Mouse (Mus musculus) stomach, postnatal 0 days (tissue): ENCODE results near the gene Zfp791. TPM values are rescaled to one million over a fixed set of nuclear protein-coding genes. Genes with fewer than 3 reads are reported as not detected.
A peak's percentile ranks its signal among the peaks of the same experiment; 100 is the strongest.

Experiments
- ATAC-seq: fragments of 200-750 bp; cut with Nextera tagmentation; 2 replicates; pipeline ENCODE4 v1.8.0; 2017; ENCODE audit not compliant: low FRiP score, low TSS enrichment
- DNase-seq: peaks from one replicate; pipeline ENCODE4 v3.0.0-alpha.2; 2016; ENCODE audit warnings: low spot score
- H3K27ac ChIP-seq: fragments of 300-500 bp; sonication (generic); replicated peaks from 2 replicates; pipeline ENCODE4 v1.5.1; 2014; ENCODE audit warnings: mild to moderate bottlenecking, control low read depth
- H3K27me3 ChIP-seq: fragments of 300-500 bp; sonication (generic); 2 replicates; pipeline ENCODE4 v1.6.1; 2014; ENCODE audit warnings: low read length; ENCODE audit not compliant: control insufficient read depth, insufficient read depth
- H3K36me3 ChIP-seq: fragments of 300-500 bp; sonication (generic); 2 replicates; pipeline ENCODE4 v1.6.1; 2014; ENCODE audit warnings: low read length, mixed read lengths; ENCODE audit not compliant: control insufficient read depth, insufficient read depth
- H3K4me1 ChIP-seq: fragments of 300-500 bp; sonication (generic); replicated peaks from 2 replicates; pipeline ENCODE4 v1.6.1; 2014; ENCODE audit warnings: antibody characterized with exemption; ENCODE audit not compliant: control insufficient read depth, insufficient read depth
- H3K4me2 ChIP-seq: fragments of 300-500 bp; sonication (generic); replicated peaks from 2 replicates; pipeline ENCODE4 v1.6.1; 2014; ENCODE audit warnings: low read depth, mild to moderate bottlenecking, control low read depth, moderate library complexity
- H3K4me3 ChIP-seq: fragments of 300-500 bp; sonication (generic); 2 replicates; pipeline ENCODE4 v1.5.1; 2014; ENCODE audit warnings: low read depth, low read length, control low read depth
- H3K9ac ChIP-seq: fragments of 300-500 bp; sonication (generic); 2 replicates; pipeline ENCODE4 v1.6.1; 2014; ENCODE audit warnings: mild to moderate bottlenecking, low read length, control low read depth, mixed read lengths
- H3K9me3 ChIP-seq: fragments of 300-500 bp; sonication (generic); 2 replicates; pipeline ENCODE4 v1.6.1; 2016; ENCODE audit warnings: low read length; ENCODE audit not compliant: control insufficient read depth
- CTCF ChIP-seq: IDR thresholded peaks from 2 replicates; pipeline ENCODE4 v1.5.1; 2016; ENCODE audit warnings: antibody characterized with exemption, low read depth, mild to moderate bottlenecking, moderate library complexity
- EP300 ChIP-seq: optimal IDR thresholded peaks from 2 replicates; pipeline ENCODE3; 2016; ENCODE audit warnings: antibody characterized with exemption
- WGBS: fragments of 180-500 bp; shearing (Covaris S2); extraction: QIAGEN DNeasy Blood & Tissue Kit; methylation state at CpG from one replicate; pipeline ENCODE4 v1.1.7; 2014; 5-methylcytosine and 5-hydroxymethylcytosine counted together
- polyA plus RNA-seq: library from polyadenylated mRNA; unstranded; fragments of >200 nt; fragmentation: Nextera tagmentation; extraction: Ambion mirVana; gene quantifications from 2 replicates; pipeline ENCODE4 v1.2.1, GENCODE M21; 2015

Gene Zfp791
- polyA plus RNA-seq, 1 experiment from 2014 or later: 1.5 TPM

DNA sequence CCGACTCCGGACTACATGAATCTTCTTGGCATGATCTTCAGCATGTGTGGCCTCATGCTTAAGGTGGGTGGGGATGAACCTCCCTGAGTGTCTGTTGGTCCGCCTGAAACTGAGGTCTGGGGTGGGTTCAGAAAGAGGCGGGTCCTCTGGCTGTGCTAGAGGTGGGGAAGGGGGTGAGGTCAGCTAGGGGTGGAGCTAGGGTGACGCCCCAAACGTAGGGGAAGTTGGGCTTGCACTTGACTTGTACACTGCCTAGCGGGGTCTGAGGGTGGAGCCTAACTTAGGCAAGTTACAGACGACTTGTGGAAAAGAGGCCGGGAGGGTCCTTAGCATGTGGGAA is 41.7 kb downstream of the Zfp791 start, which contains the start of gene Wdr83:
Wdr83 (minus strand) TSS at position 91 of the 340 bp plus-strand sequence.
- peak within 1 kb of the TSS; percentile 76 for H3K9ac ChIP-seq
- peaks cover 2% of the 10 kb centered on the region; the same call in 1 of the 2 replicates for H3K36me3 ChIP-seq
- DNase-seq: peak; percentile 61
- ATAC-seq: peak; percentile 34
- H3K4me2 ChIP-seq: peak within 1 kb of the TSS; percentile 86
- no peaks in the 10 kb centered on the region for H3K27me3 ChIP-seq
- 0% methylated on average over 9 of the region's 9 CpGs for WGBS
- peak within 1 kb of the TSS; percentile 85 for H3K4me3 ChIP-seq
- no peaks in the 10 kb centered on the region for H3K9me3 ChIP-seq
- H3K27ac ChIP-seq: peak within 1 kb of the TSS; percentile 78
- peaks cover 5% of the 10 kb centered on the region; the same call in 1 of the 2 replicates for H3K4me1 ChIP-seq
- TF ChIP-seq CTCF: no peak
- no peak for TF ChIP-seq EP300

DNA sequence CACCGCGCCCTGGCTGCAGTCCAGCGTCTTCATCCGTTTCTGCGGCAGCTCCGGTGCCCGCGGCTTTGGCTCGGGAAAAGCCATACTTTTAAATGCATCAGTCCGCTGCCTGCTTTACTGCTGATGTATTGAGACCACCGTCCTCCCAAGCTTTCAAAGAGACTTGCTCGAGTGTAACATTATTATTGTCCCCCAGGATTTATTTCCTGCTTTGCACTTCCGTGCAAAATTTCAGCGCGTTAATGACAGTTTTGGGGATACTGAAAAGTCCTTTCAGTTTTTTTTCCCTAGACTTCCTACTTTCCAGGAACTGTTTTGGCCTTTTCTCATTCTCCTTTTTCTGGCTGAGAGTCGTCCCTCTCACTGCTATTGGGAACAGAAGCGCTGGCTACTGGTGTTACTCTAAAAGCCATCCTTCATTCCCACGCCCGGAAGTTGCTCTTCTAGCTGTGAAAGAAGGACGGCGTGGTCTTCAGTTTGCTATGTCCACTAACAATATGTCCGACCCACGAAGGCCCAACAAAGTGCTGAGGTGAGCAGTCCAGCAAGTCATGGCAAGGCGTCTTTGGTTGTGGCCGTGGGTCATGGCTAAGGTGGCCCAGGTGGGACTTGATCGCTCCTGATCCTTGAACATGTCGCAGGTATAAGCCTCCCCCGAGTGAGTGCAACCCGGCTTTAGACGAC is 42.2 kb downstream of the Zfp791 start, which contains the start of gene Wdr83os:
Wdr83os (plus strand) TSS at position 209 of the 684 bp plus-strand sequence.
- Histone ChIP-seq H3K4me1 (peaks cover 5% of the 10 kb centered on the region; the same call in 1 of the 2 replicates), H3K27me3 (no peaks in the 10 kb centered on the region), H3K4me2 (peak within 1 kb of the TSS; percentile 86), H3K9ac (peak within 1 kb of the TSS; percentile 76), H3K36me3 (peaks cover 4% of the 10 kb centered on the region; the same call in 1 of the 2 replicates), H3K4me3 (peak within 1 kb of the TSS; percentile 85), H3K27ac (peak within 1 kb of the TSS; percentile 78), H3K9me3 (no peaks in the 10 kb centered on the region)
- peak; percentile 11 for ATAC-seq
- no peak for TF ChIP-seq EP300
- no peak for TF ChIP-seq CTCF
- DNase-seq: peak; percentile 60
- whole genome bisulfite sequencing: under 1% methylated on average over 30 of the region's 30 CpGs

DNA sequence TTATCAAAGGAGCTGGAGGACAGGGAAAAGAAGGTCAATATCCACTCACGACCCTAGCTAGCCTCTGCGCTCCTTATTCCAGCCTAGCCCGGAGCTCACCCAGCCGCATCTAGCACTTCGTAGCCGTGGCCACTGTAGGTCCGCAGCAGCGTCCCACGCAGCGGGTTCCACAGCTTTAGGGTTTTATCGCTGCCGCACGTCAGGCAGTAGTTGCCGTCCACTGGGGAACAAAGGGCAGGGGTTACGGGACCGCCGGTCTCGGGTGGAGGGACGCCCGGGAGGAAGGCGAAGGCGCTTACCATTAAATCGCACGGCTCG is 42.7 kb downstream of the Zfp791 start:
- no peak for TF ChIP-seq EP300
- no peak for TF ChIP-seq CTCF
- peak overlapping the region; percentile 85 for H3K4me3 ChIP-seq
- H3K4me1 ChIP-seq: peaks cover 5% of the 10 kb centered on the region; the same call in 1 of the 2 replicates
- ATAC-seq: no peak
- peak overlapping the region; percentile 76 for H3K9ac ChIP-seq
- H3K36me3 ChIP-seq: peaks cover 7% of the 10 kb centered on the region; the same call in 1 of the 2 replicates
- no peaks in the 10 kb centered on the region for H3K27me3 ChIP-seq
- no peaks in the 10 kb centered on the region for H3K9me3 ChIP-seq
- peak overlapping the region; percentile 86 for H3K4me2 ChIP-seq
- H3K27ac ChIP-seq: peak overlapping the region; percentile 78
- no peak for DNase-seq
- WGBS: under 1% methylated on average over 25 of the region's 25 CpGs

DNA sequence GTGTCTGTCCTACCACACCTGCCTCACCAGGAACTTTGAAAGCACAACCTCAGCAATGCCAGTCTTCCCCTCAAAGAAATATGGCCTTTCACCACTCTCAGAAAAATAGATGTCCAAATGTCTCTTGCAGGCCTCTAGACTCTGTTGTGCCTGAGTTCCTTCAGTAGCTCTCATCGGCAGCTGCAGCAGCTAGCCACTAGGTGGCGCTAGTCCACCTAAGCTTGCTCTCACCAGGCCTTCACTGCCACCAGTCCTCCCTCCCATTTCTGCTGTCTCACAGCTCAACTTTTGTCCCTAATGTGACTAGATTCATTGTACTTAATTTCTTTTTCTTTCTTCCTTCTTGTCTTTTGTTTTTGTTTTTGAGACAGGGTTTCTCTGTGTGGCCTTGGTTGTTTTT is 45.9 kb downstream of the Zfp791 start:
- 0% methylated on average over 2 of the region's 2 CpGs for WGBS
- peaks cover 11% of the 10 kb centered on the region; the same call in 1 of the 2 replicates for H3K36me3 ChIP-seq

DNA sequence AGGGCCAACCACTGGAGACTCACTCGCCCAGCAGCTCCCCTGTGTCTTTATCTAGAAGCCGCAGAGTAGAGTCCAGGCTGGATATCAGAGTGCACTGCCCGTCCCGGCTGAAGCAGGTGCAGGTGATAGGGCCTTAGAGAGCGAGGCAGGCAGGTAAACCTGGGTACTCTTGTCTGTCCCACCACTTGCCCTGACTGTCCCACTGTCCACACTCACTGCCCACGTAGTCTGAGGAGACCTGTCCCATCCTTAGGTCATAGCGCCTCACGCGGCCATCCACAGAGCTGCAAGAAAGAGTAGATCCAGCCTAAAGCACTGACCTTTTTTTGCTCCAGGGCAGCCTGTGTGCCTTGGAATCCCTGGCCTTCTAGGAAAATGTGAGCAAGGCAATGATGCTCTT is 46.9 kb downstream of the Zfp791 start:
- H3K4me2 ChIP-seq: no peak overlapping the region
- DNase-seq: peak; percentile 55

More for the DNA sequence above, 45.9 kb downstream of the Zfp791 start:
- Histone ChIP-seq H3K4me1 (peaks cover 2% of the 10 kb centered on the region; the same call in 1 of the 2 replicates), H3K9ac (no peak overlapping the region), H3K4me2 (no peak overlapping the region), H3K27me3 (no peaks in the 10 kb centered on the region), H3K27ac (no peak overlapping the region), H3K4me3 (no peak overlapping the region), H3K9me3 (no peaks in the 10 kb centered on the region)
- ATAC-seq (peak; percentile 45; the same call in 1 of the 2 replicates), DNase-seq (peak; percentile 83)
- peak; percentile 97 for TF ChIP-seq CTCF
- no peak for TF ChIP-seq EP300

DNA sequence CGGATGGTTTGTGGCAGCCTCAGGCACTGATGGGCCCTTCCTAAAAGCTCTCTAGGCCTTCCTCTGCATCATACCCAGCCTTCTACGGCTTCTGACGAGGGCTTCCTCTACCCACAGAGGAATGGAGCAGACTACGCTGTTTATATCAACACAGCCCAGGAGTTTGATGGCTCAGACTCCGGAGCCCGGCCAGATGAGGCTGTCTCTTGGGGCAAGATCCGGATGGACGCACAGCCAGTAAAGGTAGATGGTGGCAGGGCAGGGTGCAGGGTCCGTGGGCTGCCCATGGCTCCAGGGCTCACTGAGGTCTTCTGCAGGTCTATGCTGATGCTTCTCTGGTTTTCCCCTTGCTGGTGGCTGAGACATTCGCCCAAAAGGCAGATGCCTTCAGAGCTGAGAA is 48.3 kb downstream of the Zfp791 start:
- DNase-seq (no peak), ATAC-seq (no peak)
- Histone ChIP-seq H3K4me1 (peaks cover 4% of the 10 kb centered on the region; the same call in 1 of the 2 replicates), H3K36me3 (peaks cover 11% of the 10 kb centered on the region; the same call in 1 of the 2 replicates), H3K27me3 (no peaks in the 10 kb centered on the region), H3K9ac (no peak overlapping the region), H3K9me3 (no peaks in the 10 kb centered on the region), H3K4me2 (no peak overlapping the region), H3K4me3 (no peak overlapping the region), H3K27ac (no peak overlapping the region)
- TF ChIP-seq CTCF (no peak), EP300 (no peak)
- 92% methylated on average over 10 of the region's 10 CpGs for WGBS

More for the DNA sequence above, 46.9 kb downstream of the Zfp791 start:
- H3K9ac ChIP-seq: no peak overlapping the region
- no peak for ATAC-seq
- H3K27ac ChIP-seq: no peak overlapping the region
- H3K4me3 ChIP-seq: no peak overlapping the region
- TF ChIP-seq CTCF: peak; percentile 68
- no peak for TF ChIP-seq EP300
- H3K36me3 ChIP-seq: peaks cover 11% of the 10 kb centered on the region; the same call in 1 of the 2 replicates
- WGBS: 75% methylated on average over 9 of the region's 9 CpGs
- no peaks in the 10 kb centered on the region for H3K27me3 ChIP-seq
- peaks cover 4% of the 10 kb centered on the region; the same call in 1 of the 2 replicates for H3K4me1 ChIP-seq
- H3K9me3 ChIP-seq: no peaks in the 10 kb centered on the region
